Mouse (Mus musculus) thymus, postnatal 14 days (tissue): ENCODE measurements at regions not wholly inside any gene's neighbourhood (a gene's known extent, or its start where the extent isn't known, plus 50 kb on each side); places are given as distances from the start of the nearest gene placed in this dataset.
A peak's percentile ranks its signal among the peaks of the same experiment; 100 is the strongest.

Source experiments
- DNase-seq: peaks from one replicate; pipeline ENCODE4 v3.0.0; 2021

DNA sequence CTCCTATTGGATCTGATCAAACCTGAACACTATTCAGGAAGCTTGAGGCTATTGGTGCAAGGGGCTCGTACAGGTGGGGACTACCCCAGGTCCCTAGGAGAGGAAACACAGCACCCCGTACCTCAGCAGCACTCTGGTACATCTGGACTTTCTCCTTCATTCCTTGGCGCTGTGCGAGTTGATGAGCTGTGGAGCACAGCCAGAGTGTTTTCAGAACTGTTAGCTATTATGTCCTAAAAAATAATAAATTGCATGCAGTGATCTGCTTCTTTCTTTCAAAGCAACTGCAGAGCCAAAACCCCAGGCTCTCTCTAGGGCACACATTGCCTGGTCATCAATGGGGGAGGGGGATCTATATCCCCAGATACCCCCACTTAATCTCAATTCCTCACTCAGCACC, 122.6 kb downstream of the Gm12728 start:
- DNase-seq: no peak

DNA sequence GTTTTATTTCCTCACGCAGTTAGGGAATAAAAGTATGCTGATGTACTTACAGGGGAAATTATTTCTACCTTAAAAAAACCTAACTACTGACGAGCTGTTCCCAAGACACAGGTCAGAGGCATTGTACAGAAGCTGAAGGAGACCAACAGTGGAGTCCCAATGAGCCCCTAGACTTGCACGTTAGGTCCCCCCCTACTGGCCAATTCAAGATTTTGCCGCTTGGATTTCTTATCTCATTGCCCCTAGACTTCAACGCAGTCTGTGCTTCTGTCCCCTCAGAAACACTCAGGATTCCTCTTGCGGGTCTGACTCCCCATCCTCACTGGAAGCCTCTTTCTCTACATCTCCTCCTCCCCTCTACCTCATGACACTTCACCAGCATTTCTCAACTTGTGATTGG, 125.3 kb downstream of the Gm12728 start:
- DNase-seq: peak; percentile 25

DNA sequence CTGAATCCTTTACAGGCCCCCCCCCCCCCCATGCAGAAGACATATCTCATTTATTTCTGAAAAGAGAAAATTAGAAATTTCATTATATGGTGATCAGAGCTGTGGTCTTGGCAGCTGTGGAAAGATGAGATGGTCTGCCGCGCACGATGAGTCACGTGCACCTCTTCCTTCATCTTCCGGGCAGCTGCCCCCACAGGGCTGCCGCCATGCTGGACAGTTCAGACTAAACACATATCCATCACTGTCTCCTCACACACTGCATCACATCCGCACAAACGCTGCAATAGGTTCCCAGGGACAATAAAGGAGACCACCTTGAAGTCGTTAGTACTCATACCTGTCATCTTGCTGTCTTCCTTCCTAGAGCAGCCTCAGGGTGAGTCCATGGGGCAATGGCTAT, 126.6 kb downstream of the Gm12728 start:
- DNase-seq: no peak

DNA sequence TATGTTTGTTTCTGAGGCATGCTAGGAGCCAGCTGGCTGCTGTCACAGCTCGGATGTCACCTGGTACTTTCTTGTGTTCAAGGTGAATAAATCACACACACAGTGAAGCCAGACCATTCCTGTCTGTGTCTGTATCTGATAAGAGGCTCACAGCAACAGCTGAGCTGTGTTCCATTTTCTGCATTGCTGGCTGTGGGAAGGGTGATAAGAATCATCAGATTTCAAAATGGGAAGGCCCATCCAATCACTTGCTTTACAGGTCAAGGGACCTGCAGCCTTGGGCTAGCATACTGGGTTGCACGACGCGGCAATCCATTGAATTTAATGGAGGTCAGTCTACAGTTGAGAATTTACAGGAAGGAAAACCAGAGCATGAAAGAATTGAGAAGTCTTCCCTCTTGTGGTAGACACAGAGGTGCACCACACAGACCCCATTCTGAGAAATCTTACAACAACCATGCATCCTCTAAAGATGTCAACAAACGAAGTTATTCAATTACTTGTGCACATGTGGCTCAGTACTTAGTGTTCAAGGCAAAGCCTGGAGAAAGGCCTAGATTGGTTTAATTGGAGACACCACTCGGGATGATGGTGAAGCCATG, 135.2 kb downstream of the Gm12728 start:
- no peak for DNase-seq

DNA sequence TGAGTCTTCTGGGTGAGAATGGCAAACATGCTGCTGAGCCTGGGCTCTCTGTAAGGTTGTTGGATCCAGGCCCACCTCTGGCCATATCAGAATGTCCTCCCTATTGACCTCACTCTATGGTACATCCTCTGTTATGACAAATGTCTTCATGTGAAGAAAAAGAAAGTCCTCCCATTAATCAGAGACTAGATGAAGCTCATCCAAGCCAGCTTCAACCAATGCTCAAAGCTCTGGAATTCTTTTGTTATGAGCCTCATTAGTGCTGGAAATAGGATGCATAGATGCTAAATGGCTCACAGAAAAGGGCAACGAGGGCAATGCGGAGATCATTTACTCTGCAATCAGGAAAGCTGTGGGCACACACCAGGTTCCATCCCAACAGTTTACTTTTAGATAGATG, 135.8 kb downstream of the Gm12728 start:
- DNase-seq: no peak

DNA sequence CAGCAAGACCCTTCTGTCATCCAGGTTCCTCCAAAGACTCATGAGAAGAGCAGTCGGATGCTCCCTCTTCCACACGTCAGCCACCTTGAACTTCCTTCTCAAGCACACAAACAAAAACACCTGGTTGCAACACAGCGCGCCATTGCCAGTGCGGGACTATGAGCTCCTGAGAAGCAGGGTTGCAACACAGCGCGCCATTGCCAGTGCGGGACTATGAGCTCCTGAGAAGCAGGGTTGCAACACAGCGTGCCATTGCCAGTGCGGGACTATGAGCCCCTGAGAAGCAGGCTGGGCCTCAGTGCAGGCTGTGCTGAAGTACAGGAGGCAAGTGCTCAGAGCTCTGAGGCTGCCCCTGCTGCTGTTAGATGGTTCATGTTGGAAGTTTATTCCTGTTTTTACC, 140.0 kb downstream of the Gm12728 start:
- DNase-seq: no peak

DNA sequence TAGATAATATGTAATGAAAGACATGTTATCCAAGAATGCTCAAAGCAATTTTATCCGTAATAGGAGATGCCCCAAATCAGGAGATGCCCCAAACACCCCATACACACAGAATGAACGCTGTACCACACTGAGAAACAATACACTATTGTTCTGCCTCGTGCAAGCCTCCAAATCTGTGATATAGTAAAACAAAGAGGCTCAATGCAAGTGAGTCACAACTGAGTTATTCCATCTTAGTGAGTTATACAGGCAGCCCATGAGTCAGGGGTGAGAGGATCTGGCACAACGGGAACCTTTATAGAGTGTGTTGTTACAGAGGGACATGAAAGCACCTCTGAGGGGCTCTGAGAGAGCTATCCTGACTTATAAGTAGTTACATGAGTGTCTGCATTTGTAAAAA, 145.3 kb downstream of the Gm12728 start:
- no peak for DNase-seq

DNA sequence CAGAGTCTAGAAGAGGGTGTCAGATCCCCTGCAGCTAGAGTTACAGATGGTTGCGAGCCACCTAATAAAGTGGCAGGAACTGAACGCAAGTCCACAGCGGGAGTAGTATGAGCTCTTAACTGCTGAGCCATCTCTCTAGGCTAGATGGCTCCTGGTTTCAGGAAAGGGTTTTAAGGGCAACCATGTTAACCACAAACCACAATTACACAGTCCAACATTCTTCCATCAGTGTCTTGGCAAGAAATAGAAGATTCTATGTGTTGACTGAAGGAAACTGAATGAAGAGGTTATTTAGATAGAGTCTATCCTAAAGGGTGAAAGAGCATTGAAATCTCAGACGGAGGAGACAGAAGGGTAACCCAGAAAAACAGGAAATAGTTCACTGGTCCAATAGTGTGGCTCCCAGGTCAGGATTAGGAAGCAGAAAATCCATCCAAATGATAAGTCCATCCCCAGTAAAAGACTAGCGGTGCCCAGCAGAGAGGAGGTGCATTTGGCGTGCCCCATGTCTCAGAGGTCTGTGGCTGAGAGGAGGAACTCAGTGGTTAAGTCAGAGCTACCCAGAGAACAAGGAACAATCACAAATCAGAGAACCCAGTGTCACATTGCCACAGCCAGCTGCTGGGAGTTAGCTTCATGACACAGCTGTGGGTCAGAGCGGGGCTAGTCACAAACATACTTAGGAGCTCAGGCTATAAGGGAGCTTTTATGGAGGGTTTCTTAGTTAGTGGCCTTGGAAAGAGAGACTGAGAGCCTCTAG, 147.3 kb downstream of the Gm12728 start:
- DNase-seq: no peak

DNA sequence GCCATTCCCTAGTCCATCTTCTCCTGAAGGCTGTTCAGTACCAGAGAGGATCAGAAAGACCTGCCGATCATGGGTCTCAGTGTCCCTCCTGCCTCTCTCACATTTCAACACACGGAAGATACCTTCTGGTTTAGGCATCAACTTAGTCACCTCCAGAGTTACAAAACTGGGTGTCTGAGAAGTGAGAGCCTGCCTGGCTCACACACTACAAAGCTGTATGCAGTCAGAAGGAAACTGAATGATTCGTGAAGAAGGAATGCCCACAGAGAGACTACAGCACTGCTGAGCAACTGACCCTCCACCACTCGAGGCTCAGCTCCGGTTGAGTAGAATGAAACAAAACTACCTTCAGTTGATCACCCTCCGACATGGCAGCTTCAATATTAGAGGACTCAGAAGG, 147.9 kb downstream of the Gm12728 start:
- no peak for DNase-seq

DNA sequence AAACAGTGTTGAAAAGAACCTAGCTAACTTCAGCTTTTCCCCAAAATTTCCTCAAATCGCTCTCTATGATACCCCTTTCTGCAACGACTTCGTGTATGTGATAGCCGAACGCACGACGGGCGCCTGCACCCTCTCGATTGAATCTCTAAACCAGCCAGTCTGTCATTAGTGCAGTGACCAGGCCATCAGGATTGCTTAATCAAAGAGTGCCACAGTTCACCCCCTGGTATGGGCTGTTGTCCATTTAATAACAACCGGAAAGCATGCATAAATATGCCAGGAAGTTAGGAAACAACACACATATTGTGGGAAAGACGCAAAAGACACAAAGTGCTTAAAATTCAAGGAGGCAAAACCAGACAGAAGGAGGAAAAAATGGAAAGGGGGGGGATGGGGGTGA, 149.2 kb downstream of the Gm12728 start:
- no peak for DNase-seq

DNA sequence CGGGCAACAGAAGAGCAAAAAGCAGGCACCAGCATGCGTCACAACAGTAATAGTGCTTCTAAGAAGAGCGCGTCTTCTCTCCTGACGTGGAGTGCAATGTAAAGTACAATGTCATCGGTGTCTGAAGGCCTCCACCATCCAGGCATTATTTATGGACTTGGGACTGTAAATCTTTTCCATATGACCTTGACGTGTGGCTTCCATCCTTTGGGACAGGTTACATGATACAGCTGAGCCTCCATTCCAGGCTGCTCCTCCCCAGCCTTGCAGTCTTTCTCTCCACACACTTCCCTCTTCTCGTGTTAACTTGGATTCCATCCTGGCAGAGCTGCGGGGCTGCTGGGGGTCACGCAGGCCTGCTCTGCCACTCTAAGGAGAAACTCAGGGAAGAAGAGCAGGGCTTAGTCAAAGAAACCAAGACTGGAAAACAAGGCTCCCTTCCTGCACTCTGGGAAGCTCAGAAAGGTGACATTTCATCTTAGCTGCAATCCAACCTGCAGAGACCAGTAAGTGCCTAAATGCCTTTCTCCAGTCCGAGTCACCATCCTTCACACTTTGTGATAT, 150.0 kb downstream of the Gm12728 start:
- DNase-seq: no peak

DNA sequence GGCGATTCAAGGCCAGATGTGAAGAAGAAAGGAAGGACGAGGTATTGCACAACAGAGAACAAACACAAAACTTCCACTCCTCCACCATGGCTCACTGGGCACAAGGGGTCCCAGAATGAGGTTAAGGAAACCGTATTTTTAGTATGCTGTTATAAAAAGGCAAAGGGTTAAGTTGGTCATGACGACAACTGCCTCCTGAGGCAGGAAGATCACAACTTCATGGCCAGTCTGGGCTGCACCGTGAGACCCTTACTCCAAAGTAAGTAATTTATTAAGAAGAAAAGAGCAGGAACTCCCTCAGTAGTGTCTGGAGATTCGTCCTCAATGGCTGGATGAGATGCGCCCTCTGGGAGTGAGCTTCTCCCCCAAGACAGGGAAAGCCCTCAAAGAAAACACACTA, 151.2 kb downstream of the Gm12728 start:
- DNase-seq: no peak

DNA sequence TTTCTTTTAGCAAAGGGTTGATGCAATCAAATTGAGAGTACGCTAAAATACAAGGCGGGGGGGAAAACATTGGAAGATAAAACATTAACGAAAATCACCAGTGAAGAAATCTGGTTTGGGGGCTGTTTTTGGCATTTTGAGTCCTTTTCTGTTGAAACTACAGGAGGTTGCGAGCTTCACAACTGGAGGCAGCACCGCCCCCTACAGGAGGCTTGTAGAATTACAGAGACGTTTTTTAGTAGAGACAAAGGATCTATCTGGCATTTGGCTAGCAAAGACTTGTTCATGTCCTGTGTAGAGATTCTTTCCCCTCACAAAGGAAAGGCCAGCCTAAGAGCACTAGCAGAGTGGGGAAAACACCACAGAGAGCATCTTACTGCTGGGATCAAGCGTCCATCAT, 152.1 kb downstream of the Gm12728 start:
- DNase-seq: peak; percentile 48

DNA sequence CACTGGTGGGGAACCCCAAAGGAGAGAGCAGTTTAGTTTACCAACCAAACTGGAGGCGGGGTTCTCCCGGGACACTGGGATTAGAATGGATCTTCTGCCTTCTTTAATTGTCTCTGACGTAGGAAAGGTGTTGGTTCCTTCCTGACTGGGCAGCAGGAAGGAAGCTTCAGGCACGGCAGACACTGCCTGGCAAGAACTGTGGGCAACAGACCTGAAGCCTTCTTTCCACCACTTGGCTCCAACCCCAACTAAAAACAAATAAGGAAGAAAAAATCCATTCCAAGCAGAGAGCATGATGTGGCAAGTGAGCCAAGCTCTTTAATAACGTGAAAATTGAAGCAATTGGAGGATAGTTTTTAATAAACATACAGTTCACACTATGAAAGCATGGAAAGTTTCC, 155.3 kb downstream of the Gm12728 start:
- DNase-seq: no peak

DNA sequence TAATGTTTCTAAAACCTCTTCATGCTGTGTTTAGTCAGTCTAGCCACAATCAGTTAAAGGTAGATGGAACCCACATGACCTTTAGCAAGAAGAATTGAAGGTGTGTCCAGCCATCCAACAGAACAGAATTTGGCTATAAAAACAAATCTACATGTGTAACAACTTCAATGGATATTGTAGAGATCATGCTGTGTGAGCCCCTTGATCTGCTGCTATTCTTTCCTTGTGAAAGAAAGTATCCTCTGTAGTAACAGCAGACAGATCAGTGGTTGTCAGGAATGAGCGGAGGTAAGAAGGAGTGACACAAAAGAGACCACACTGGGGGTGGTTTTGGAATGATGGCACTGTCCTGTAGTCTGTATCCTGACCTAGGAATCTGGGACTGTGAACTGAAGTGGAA, 156.3 kb downstream of the Gm12728 start:
- no peak for DNase-seq

DNA sequence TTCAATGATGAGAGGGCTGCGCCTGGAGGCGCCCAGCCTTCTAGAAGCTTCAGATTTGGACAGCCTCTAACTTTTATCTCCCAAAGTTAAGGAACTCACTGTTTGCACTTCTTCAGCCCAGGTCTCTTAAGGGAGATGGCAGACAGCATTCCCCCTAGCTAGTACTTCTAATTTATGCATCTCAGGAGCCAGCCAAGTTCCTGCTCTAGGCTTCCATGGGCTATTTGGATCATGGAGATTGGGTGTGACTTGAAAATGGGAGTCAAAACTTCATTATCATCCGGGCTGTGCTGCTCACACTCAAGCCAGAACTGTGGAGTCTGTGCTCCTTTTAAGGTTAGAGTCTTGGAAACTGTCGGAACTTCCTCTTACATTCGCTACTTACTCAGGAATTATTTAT, 158.7 kb downstream of the Gm12728 start:
- no peak for DNase-seq

DNA sequence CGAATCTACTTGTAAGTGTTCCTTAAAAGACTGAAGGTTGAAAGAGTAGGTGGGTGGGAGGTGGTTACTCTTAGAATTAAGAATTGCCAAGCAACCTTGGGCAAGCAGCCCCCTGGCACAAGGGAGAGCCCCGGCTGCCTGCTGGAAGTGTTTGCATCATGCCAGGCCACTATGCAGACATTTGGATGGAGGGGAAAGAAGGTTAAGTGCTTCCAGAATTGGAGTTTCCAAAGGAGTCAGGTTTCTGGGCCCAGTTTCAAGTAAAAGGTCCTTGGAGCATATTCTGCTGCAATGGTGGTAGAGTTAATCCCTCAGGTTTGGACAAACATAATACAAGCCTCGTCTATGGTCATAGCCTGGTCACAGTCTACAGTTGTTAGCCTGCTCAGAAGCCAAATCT, 162.7 kb downstream of the Gm12728 start:
- no peak for DNase-seq

DNA sequence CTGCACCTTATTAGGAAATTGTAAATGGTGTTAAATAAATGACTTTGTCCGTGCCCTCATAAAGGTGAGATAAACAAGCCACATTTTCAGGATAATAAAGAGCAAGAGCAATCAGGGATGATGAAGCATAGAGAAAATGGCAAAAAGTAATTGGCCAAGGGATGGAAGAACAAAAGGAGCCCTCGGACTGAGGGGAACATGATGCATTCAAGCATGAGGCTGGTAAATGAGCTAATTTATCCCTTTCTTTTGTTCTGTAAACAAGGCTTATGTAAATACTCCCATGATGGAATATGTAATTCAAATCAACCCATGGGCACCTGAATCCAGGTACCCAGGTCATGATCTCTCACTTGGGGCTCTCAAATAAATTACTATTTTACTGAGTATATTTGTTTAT, 166.8 kb downstream of the Gm12728 start:
- DNase-seq: no peak

DNA sequence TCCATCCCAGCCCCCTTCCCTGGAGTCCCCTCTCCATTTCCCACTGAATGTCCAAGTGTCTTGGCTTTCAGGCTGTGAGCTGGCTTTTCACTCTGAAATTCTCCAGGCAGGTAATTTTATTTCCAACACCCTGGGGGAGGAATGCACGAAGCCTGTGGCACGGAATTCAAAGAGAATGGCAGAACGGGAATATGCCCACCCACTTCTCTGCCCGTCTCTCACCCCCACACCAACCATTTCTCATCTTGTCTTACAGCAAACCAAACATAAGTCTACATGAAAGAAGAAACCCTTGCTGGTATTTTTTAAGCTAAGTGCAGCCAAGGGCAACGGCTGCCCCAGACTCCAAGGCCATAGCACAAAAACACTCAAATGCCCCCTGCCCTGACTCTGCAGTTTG, 168.7 kb downstream of the Gm12728 start:
- no peak for DNase-seq

DNA sequence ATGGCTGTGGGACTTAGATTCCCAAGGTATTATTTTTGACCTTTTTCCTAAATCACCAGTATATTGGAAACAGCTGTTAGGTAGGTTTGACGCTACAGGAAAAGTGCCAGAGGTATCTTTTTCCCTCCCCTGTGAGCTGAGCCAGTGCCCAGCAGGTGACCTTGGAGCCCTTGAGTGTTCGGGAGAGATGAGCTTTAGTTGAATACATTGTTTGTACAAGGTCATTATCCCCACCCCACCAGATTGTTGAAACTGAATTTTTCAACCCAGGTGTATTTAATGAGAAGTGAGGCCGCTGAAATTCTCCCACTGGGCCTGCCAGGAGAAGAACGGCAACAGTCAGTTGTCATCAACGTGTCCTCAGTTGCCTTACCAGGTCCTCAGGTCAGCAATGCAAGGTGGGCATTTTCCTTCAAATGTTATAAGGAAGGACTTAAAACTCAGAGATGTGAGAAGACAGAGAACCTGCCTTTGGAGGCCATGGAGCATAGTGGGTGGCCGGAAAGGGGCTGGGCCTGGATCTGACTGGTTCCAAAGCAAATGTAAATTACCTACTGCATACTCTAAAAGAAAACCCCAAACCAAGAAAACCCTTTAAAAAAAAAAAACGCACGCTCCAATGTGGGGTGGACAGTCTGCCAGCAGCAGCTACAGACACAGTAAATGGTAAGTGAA, 172.2 kb downstream of the Gm12728 start:
- DNase-seq: no peak

DNA sequence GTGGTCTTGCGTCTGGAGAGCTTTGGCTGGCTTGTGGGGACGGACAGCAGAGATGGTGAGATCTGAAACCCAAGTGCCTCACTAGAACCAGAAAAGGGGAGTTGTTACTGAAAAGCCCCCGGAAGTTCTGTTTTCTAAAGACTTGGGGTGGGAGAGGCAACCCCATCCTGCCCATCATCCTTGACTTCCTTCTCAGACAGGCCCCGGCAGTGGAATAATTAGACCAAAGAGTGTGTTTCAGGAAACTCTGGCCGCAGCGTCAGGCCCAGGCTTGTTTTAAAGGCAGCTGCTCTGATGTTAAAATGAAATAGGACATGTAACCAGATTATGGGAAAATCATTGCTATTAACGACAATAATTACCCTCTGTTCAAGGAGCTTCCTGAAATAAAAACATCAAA, 172.9 kb downstream of the Gm12728 start:
- DNase-seq: no peak

DNA sequence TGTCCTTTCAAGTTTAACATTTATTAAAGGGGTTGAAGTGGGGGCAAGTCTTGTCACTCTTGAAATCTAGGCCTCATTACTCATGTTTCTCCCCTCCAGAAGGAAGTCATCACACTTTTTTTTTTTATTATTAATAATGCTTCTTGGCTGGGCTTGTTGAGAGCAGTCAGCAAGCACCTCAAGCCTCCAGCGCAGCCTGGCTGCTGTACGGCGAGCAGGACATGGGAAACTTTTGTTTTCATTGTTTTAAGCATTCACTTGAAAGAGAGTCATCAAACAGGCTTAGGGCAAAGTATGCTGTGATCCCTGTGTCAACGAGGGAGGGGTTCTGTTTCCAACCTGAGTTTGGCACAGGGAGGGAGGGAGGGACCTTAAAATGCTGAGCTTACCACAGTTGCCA, 178.7 kb downstream of the Gm12728 start:
- DNase-seq: no peak

DNA sequence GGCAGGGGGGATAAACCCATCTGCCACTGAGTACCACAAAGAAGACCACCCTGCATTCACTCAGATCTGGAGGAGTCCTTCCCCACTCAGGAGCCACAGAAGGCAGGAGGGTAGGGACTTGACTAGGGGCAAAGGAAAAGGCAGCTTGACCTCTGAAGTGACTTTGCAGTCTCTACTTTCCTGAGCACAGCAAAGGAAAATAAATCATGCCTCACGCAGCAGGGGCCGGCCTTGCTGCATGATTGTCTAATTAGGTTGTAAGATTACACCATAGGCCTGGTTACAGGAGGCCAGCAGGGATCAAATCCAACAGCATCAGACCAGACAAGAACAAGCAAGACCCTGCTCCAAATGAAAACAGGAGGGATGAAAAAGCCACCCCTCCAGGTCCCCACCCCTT, 180.0 kb downstream of the Gm12728 start:
- no peak for DNase-seq

DNA sequence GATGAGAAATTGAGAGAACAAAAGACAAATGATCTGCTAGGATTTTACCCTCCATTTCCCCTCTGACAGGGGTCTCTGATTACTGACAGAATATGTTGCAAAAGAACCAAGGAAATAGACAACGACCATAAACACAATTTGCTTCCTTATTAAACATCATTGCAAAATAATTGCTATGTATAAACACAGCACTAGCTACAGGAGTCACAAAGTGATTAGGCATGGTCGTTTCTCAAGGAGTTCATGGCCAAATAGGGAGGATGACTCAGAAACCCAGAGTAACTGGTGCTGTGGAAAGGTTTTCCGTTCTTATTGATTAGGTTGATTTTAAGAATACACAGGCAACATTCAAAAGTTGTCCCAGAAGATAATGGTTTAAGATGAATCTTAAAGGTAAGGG, 180.4 kb downstream of the Gm12728 start:
- DNase-seq: no peak
